In the genomic region with DNA sequence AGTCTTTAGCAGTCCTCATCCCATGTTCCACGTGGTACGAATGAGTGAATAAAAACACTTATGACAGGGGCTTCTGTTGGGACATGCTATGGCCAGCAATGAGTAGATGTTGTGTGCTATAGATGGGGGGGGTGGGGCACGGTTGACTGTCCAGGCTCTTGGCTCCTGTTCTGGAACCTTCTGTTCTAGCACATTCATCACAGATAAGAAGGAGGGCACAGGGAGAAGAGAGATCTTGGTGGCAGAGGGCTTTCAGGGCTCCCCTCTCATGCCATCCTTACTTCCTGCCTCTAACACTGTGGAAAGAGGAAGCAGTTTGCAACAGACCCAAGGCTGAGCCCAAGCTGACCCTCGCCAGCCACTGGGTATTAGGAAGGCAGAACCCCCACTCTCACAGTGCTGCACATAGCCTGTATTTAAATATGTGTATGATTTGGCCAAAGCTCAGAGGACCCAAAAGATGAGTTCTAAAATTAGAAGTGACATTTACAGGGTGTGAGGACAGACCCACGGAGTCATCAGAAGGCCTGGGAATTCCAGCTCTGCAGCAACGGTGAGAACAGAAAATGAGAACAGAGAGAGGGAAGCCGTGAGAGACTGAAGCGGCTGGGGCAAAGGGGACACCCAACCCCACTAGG, we compare ENCODE assay signal across 23 mouse cellular contexts. TPM values are rescaled to one million over a fixed set of nuclear protein-coding genes. Genes with fewer than 3 reads are reported as not detected.
A peak's percentile ranks its signal among the peaks of the same experiment; 100 is the strongest.
DNase-seq lines count a peak whose midpoint lies in the region; ATAC-seq and TF ChIP-seq lines count a peak whose summit lies in the region.
"Had no signal": no experiment of that assay in that cellular context is flagged by ENCODE, and none has a peak within 500 bp of the region (broad histone marks: within the 10 kb centered on the region; RNA-seq: fewer than 3 reads in every experiment).

No protein-coding gene starts in this region.

- H3K79me2 ChIP-seq in heart, adult 2 months (replicated peaks; ENCODE audit: control insufficient read depth, insufficient read depth, low read length), result no peaks in the 10 kb centered on the region

- intact Hi-C loops in heart, adult 2 months (cut with DNase I), result no loop called here

- peak overlapping the region; percentile 42 for H3K4me2 ChIP-seq in heart, embryonic 16.5 days (ENCODE audit: low read depth, low read length)
- no peak overlapping the region for H3K4me2 ChIP-seq in kidney, embryonic 14.5 days (replicated peaks; ENCODE audit: low read depth, low read length)
- H3K4me2 ChIP-seq: embryonic facial prominence, embryonic 13.5 days; hindbrain, embryonic 14.5 days; liver, embryonic 15.5 days; midbrain, embryonic 11.5 days; neural tube, embryonic 12.5 days had no signal

- H3K36me3 ChIP-seq in heart, adult 2 months (ENCODE audit: control insufficient read depth, insufficient read depth, low read length), result no peaks in the 10 kb centered on the region
- H3K36me3 ChIP-seq in heart, embryonic 16.5 days (ENCODE audit: control insufficient read depth, insufficient read depth), result no peaks in the 10 kb centered on the region
- no peaks in the 10 kb centered on the region for H3K36me3 ChIP-seq in kidney, embryonic 14.5 days (ENCODE audit: control insufficient read depth, insufficient read depth, low read length)
- H3K36me3 ChIP-seq: embryonic facial prominence, embryonic 13.5 days; liver, embryonic 15.5 days; neural tube, embryonic 12.5 days had no signal

- TF ChIP-seq EP300 in heart, adult 2 months (IDR thresholded peaks at IDR 0.05; ENCODE audit: insufficient read depth, low read depth, low read length), result 0 out of 2 replicates have a peak, but pooled peaks have one; percentile 8

- peaks cover 3% of the 10 kb centered on the region for H3K4me1 ChIP-seq in heart, adult 2 months (ENCODE audit: control insufficient read depth, insufficient read depth, low read length)
- H3K4me1 ChIP-seq in heart, embryonic 16.5 days (ENCODE audit: control insufficient read depth, insufficient read depth, low read length), result peaks cover 43% of the 10 kb centered on the region
- peaks cover 9% of the 10 kb centered on the region for H3K4me1 ChIP-seq in bone marrow macrophage, adult 2 months (ENCODE audit: control insufficient read depth, insufficient read depth, low read length)
- peaks cover under 1% of the 10 kb centered on the region; the same call in 1 of the 2 replicates for H3K4me1 ChIP-seq in kidney, embryonic 14.5 days (ENCODE audit: control insufficient read depth, insufficient read depth, low read length)
- H3K4me1 ChIP-seq: liver, embryonic 15.5 days had no signal

- no peak for DNase-seq in heart, adult 2 months
- DNase-seq in heart, adult 8-10 months (ENCODE audit: low spot score), result no peak
- no peak for DNase-seq in heart, postnatal 4 days
- DNase-seq in frontal cortex, adult 2 months (ENCODE audit: extremely low spot score in 1 of 2, low spot score in 1 of 2), result no peak
- DNase-seq: adrenal gland, postnatal 25 days; cerebellum, adult 8-10 months; kidney, adult 8-10 months; kidney, postnatal 36 days; lung, postnatal 14 days; right cerebral cortex, adult 18-20 months; thymus, postnatal 36 days had no signal

- H3K27ac ChIP-seq in heart, adult 2 months, result no peak overlapping the region
- H3K27ac ChIP-seq in heart, embryonic 16.5 days (ENCODE audit: low read length), result peak overlapping the region; percentile 71
- H3K27ac ChIP-seq in bone marrow macrophage, adult 2 months (ENCODE audit: insufficient read depth, low read depth, low read length), result peak overlapping the region; percentile 33; the same call in 1 of the 2 replicates
- no peak overlapping the region for H3K27ac ChIP-seq in kidney, embryonic 14.5 days (ENCODE audit: low read depth, low read length)
- H3K27ac ChIP-seq: embryonic facial prominence, embryonic 13.5 days; hindbrain, embryonic 14.5 days; liver, embryonic 15.5 days; neural tube, embryonic 12.5 days had no signal

- no peak for TF ChIP-seq CTCF in heart, adult 2 months (IDR thresholded peaks at IDR 0.05)
- TF ChIP-seq CTCF in bone marrow macrophage, adult 2 months (IDR thresholded peaks at IDR 0.05; ENCODE audit: low read depth, low read length), result no peak

- H3K9ac ChIP-seq in heart, adult 2 months (ENCODE audit: low read depth, low read length), result no peak overlapping the region
- peak overlapping the region; percentile 23; the same call in 1 of the 2 replicates for H3K9ac ChIP-seq in heart, embryonic 16.5 days (ENCODE audit: low read length)
- no peak overlapping the region for H3K9ac ChIP-seq in kidney, embryonic 14.5 days (ENCODE audit: low read depth, low read length)
- H3K9ac ChIP-seq: embryonic facial prominence, embryonic 13.5 days; hindbrain, embryonic 14.5 days; liver, embryonic 15.5 days; neural tube, embryonic 12.5 days had no signal

- TF ChIP-seq POLR2A in heart, adult 2 months (IDR thresholded peaks at IDR 0.05; ENCODE audit: insufficient read depth, low read depth, low read length), result no peak
- no peak for TF ChIP-seq POLR2A in bone marrow macrophage, adult 2 months (IDR thresholded peaks at IDR 0.05; ENCODE audit: borderline replicate concordance, low read depth, low read length)

- 61% methylated on average over 8 of the region's 8 CpGs for WGBS in heart, adult 2 months
- WGBS in heart, embryonic 16.5 days, result 53% methylated on average over 8 of the region's 8 CpGs
- 90% methylated on average over 8 of the region's 8 CpGs for WGBS in kidney, embryonic 14.5 days

- H3K9me3 ChIP-seq in heart, embryonic 16.5 days (replicated peaks; ENCODE audit: control insufficient read depth, low read length), result no peaks in the 10 kb centered on the region
- no peaks in the 10 kb centered on the region for H3K9me3 ChIP-seq in kidney, embryonic 14.5 days (ENCODE audit: control insufficient read depth, low read length)
- H3K9me3 ChIP-seq: embryonic facial prominence, embryonic 13.5 days; liver, embryonic 15.5 days; neural tube, embryonic 12.5 days had no signal

- no peak overlapping the region for H3K4me3 ChIP-seq in heart, adult 2 months
- H3K4me3 ChIP-seq in heart, embryonic 16.5 days (ENCODE audit: low read length), result no peak overlapping the region
- no peak overlapping the region for H3K4me3 ChIP-seq in bone marrow macrophage, adult 2 months (ENCODE audit: insufficient read depth, low read length)
- no peak overlapping the region for H3K4me3 ChIP-seq in kidney, embryonic 14.5 days (ENCODE audit: low read length)
- H3K4me3 ChIP-seq: embryonic facial prominence, embryonic 13.5 days; liver, embryonic 15.5 days; neural tube, embryonic 12.5 days had no signal

- peak; percentile 20; the same call in 1 of the 2 replicates for ATAC-seq in heart, embryonic 16.5 days (replicated peaks; ENCODE audit: extremely low read depth, insufficient read depth, low FRiP score)
- peak; percentile 80 for ATAC-seq in granulocyte monocyte progenitor cell, adult 5-6 weeks (replicated peaks; ENCODE audit: poor library complexity, severe bottlenecking)
- no peak for ATAC-seq in kidney, embryonic 14.5 days (ENCODE audit: low FRiP score, low TSS enrichment)
- ATAC-seq: forebrain, embryonic 14.5 days had no signal

- no peaks in the 10 kb centered on the region for H3K27me3 ChIP-seq in heart, adult 2 months (ENCODE audit: control insufficient read depth, insufficient read depth, low read length)
- H3K27me3 ChIP-seq in heart, embryonic 16.5 days (ENCODE audit: control insufficient read depth, insufficient read depth, low read length), result no peaks in the 10 kb centered on the region
- H3K27me3 ChIP-seq in kidney, embryonic 14.5 days (ENCODE audit: control insufficient read depth, insufficient read depth, low read length), result no peaks in the 10 kb centered on the region
- H3K27me3 ChIP-seq: CH12.LX; embryonic facial prominence, embryonic 13.5 days had no signal

RNA-seq across cellular contexts. Expression of a gene that starts 6.3 kb away (rescaled TPM):
- 1 to 10 TPM; 4.9 to 5.2 TPM for total RNA-seq in heart, adult 2 months (2021)
- 8.4 and 16.0 TPM in 2 replicates for polyA plus RNA-seq in heart, adult 2 months (2012; rRNA removed)
- total RNA-seq in heart, adult 8-10 months (2022), result 1 to 10 TPM; 3.5 to 5.2 (median 4.6) TPM
- polyA plus RNA-seq in heart, embryonic 16.5 days (2015; fragmentation: Nextera tagmentation; extraction: Ambion mirVana), result 21.7 and 23.9 TPM in 2 replicates
- total RNA-seq in heart, postnatal 4 days (2021), result 10 to 100 TPM; 16.9 to 19.8 TPM
- polyA plus RNA-seq in bone marrow macrophage, adult 2 months (2012; ENCODE audit: insufficient read depth, insufficient read length, missing spikeins), result 32.9 and 33.9 TPM in 2 replicates
- 30.8 and 39.1 TPM in 2 replicates for total RNA-seq in granulocyte monocyte progenitor cell, adult 5-6 weeks (2014; fragmentation: Nextera tagmentation)
- 21.3 and 22.5 TPM in 2 replicates for total RNA-seq in granulocyte monocyte progenitor cell, adult 5-6 weeks (2017)
- polyA plus RNA-seq in frontal cortex, adult 2 months (2012; rRNA removed), result 55.7 and 62.3 TPM in 2 replicates
- polyA plus RNA-seq in kidney, embryonic 14.5 days (2014; fragmentation: Nextera tagmentation; extraction: Ambion mirVana), result 7.7 and 9.9 TPM in 2 replicates
- total RNA-seq: CH12.LX, MEL had no signal

Comparison
In these comparisons a context has a peak if more than half of its experiments do, and no peak if none do; other contexts are left out.
1. H3K27ac ChIP-seq: peak in heart, embryonic 16.5 days (single experiment) and bone marrow macrophage, adult 2 months (single experiment); none in heart, adult 2 months (single experiment) and kidney, embryonic 14.5 days (single experiment).